Mouse (Mus musculus) naive thymus-derived CD4-positive, alpha-beta T cell, adult 2 months (primary cell): ENCODE measurements around the gene Pmpca.

Experiments used
- DNase-seq: peaks from one replicate; pipeline ENCODE4 v3.0.0-alpha.2; 2011; ENCODE audit warnings: low read depth

The Pmpca gene

GRCm38 (mm10) chr2:26389154-26389690 is at the start of gene Pmpca, which contains the start of gene Entr1:
TSS of gene Pmpca (plus strand) at chr2:26389339.
TSS of gene Entr1 (minus strand) at chr2:26389316.
- DNase-seq, result peak; percentile 90

GRCm38 (mm10) chr2:26341510-26341981 is 47.6 kb upstream of the Pmpca start:
- no peak for DNase-seq

- no peak for DNase-seq
These were observed 47.1 kb upstream of the Pmpca start for GRCm38 (mm10) chr2:26342044-26342443.

GRCm38 (mm10) chr2:26342609-26343490 is 46.3 kb upstream of the Pmpca start:
- no peak for DNase-seq

GRCm38 (mm10) chr2:26348241-26348640 is 40.9 kb upstream of the Pmpca start:
- no peak for DNase-seq

GRCm38 (mm10) chr2:26351358-26352290 is 37.5 kb upstream of the Pmpca start, which contains the start of gene Dnlz:
TSS of gene Dnlz (minus strand) at chr2:26352110.
- peak; percentile 95 for DNase-seq

GRCm38 (mm10) chr2:26352291-26352910 is 36.7 kb upstream of the Pmpca start:
- DNase-seq, result no peak

GRCm38 (mm10) chr2:26353066-26353980 is 35.8 kb upstream of the Pmpca start:
- DNase-seq, result no peak

GRCm38 (mm10) chr2:26354401-26354800 is 34.7 kb upstream of the Pmpca start:
- no peak for DNase-seq

GRCm38 (mm10) chr2:26356231-26356630 is 32.9 kb upstream of the Pmpca start:
- no peak for DNase-seq

GRCm38 (mm10) chr2:26356678-26357077 is 32.5 kb upstream of the Pmpca start:
- peak; percentile 31 for DNase-seq

- no peak for DNase-seq
These were observed 31.7 kb upstream of the Pmpca start for GRCm38 (mm10) chr2:26357484-26357883.

- no peak for DNase-seq
These were observed 30.3 kb upstream of the Pmpca start for GRCm38 (mm10) chr2:26358667-26359320.

GRCm38 (mm10) chr2:26359983-26360382 is 29.2 kb upstream of the Pmpca start:
- DNase-seq, result no peak

- no peak for DNase-seq
These were observed 28.4 kb upstream of the Pmpca start, which contains the start of gene Card9 for GRCm38 (mm10) chr2:26360772-26361171. TSS of gene Card9 (minus strand) at chr2:26360918.

GRCm38 (mm10) chr2:26362991-26363390 is 26.1 kb upstream of the Pmpca start:
- no peak for DNase-seq

GRCm38 (mm10) chr2:26363481-26363880 is 25.7 kb upstream of the Pmpca start:
- no peak for DNase-seq

- DNase-seq, result no peak
These were observed 24.2 kb upstream of the Pmpca start for GRCm38 (mm10) chr2:26364738-26365465.

GRCm38 (mm10) chr2:26367911-26368310 is 21.2 kb upstream of the Pmpca start:
- no peak for DNase-seq
